Mouse (Mus musculus): ENCODE measurements around the gene Fgfr1op.

- TF ChIP-seq POLR2A (IDR thresholded peaks at IDR 0.05; ENCODE audit: borderline replicate concordance, insufficient read depth, low read length) (no peak), CTCF (IDR thresholded peaks at IDR 0.05; ENCODE audit: borderline replicate concordance, insufficient read depth, low read depth, low read length) (0 out of 2 replicates have a peak, but pooled peaks have one; percentile 3)
Observed at GRCm38 (mm10) chr17:8197652-8198051, 32.4 kb downstream of the Fgfr1op start.

Data from cerebellum, adult 2 months (tissue).